Mouse (Mus musculus) ES-E14 (cell line): ENCODE measurements around the gene Neu1.

Source experiments
- CHD2 ChIP-seq: IDR thresholded peaks from 2 replicates; pipeline ENCODE4 v1.6.1; 2014; ENCODE audit warnings: mild to moderate bottlenecking, low read depth, low read length, inconsistent platforms
- MAFK ChIP-seq: IDR thresholded peaks from 2 replicates; pipeline ENCODE4 v1.6.1; 2014; ENCODE audit warnings: mild to moderate bottlenecking, low read depth, low read length, inconsistent platforms; ENCODE audit not compliant: insufficient read depth
- ZC3H11A ChIP-seq: IDR thresholded peaks from 2 replicates; pipeline ENCODE4 v1.6.1; 2012; ENCODE audit warnings: low read depth, mild to moderate bottlenecking, inconsistent platforms, low read length, borderline replicate concordance

DNA sequence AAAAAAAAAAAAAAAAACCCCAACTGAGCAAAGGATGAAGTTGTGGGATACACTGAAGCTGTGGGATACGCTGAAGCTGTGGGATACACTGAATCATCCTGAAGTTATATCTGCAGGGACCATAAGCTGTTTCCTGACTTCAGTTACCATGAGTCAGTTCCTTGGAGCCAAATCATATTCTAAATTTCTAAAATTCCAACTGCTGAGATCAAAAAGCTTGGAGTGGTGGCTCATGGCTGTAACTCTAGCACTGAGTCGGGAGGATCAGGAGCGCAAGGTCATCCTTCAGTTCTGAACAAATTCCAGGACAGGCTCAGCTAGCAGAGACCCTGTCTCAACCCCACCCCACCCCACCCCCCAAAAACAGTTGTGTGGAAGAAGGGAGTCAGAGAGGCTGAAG lies 45.4 kb upstream of the Neu1 start:
- TF ChIP-seq CHD2 (no peak), MAFK (no peak), ZC3H11A (no peak)
